Mouse (Mus musculus) intestine, embryonic 14.5 days (tissue): Measurements from ENCODE around the gene Prcd. TPM values are rescaled to one million over a fixed set of nuclear protein-coding genes. Genes with fewer than 3 reads are reported as not detected.
A peak's percentile ranks its signal among the peaks of the same experiment; 100 is the strongest.

Experiments used
- ATAC-seq: fragments of 200-750 bp; cut with Nextera tagmentation; replicated peaks from 2 replicates; pipeline ENCODE4 v1.8.0; 2017; ENCODE audit warnings: low read depth, moderate number of reproducible peaks, moderate TSS enrichment, moderate library complexity; ENCODE audit not compliant: low FRiP score, low TSS enrichment
- DNase-seq: peaks from one replicate; pipeline ENCODE4 v3.0.0-alpha.2; 2018; ENCODE audit warnings: low spot score
- H3K27ac ChIP-seq: fragments of 300-500 bp; sonication (generic); 2 replicates; pipeline ENCODE4 v1.5.1; 2014; ENCODE audit warnings: low read depth, mild to moderate bottlenecking, control low read depth
- H3K27me3 ChIP-seq: fragments of 300-500 bp; sonication (generic); replicated peaks from 2 replicates; pipeline ENCODE4 v1.6.1; 2014; ENCODE audit warnings: low read length, control low read depth; ENCODE audit not compliant: control insufficient read depth, insufficient read depth
- H3K36me3 ChIP-seq: fragments of 300-500 bp; sonication (generic); 2 replicates; pipeline ENCODE4 v1.6.1; 2014; ENCODE audit warnings: low read length, control low read depth; ENCODE audit not compliant: control insufficient read depth, insufficient read depth
- H3K4me1 ChIP-seq: fragments of 300-500 bp; sonication (generic); replicated peaks from 2 replicates; pipeline ENCODE4 v1.6.1; 2014; ENCODE audit warnings: low read length, control low read depth, mixed read lengths; ENCODE audit not compliant: control insufficient read depth, insufficient read depth
- H3K4me2 ChIP-seq: fragments of 300-500 bp; sonication (generic); 2 replicates; pipeline ENCODE4 v1.6.1; 2014; ENCODE audit warnings: low read length
- H3K4me3 ChIP-seq: fragments of 300-500 bp; sonication (generic); 2 replicates; pipeline ENCODE4 v1.5.1; 2014; ENCODE audit warnings: low read depth, low read length, control low read depth, mixed read lengths
- H3K9ac ChIP-seq: fragments of 300-500 bp; sonication (generic); 2 replicates; pipeline ENCODE4 v1.6.1; 2014; ENCODE audit warnings: mild to moderate bottlenecking, low read length
- H3K9me3 ChIP-seq: fragments of 300-500 bp; sonication (generic); 2 replicates; pipeline ENCODE4 v1.6.1; 2016; ENCODE audit warnings: low read length, control low read depth; ENCODE audit not compliant: control insufficient read depth
- WGBS: fragments of 180-500 bp; shearing (Covaris S2); extraction: QIAGEN DNeasy Blood & Tissue Kit; methylation state at CpG from one replicate; pipeline ENCODE4 v1.1.7; 2014; 5-methylcytosine and 5-hydroxymethylcytosine counted together
- polyA plus RNA-seq: library from polyadenylated mRNA; unstranded; fragments of >200 nt; fragmentation: Nextera tagmentation; extraction: Ambion mirVana; gene quantifications from 2 replicates; pipeline ENCODE4 v1.2.1, GENCODE M21; 2014

Prcd gene
- polyA plus RNA-seq, 1 experiment from 2014 or later, result 1.8 TPM

- peak overlapping the region; percentile 51 for H3K4me2 ChIP-seq
- peak overlapping the region; percentile 33 for H3K4me3 ChIP-seq
- no peaks in the 10 kb centered on the region for H3K36me3 ChIP-seq
- peak; percentile 84 for DNase-seq
- ATAC-seq, result peak; percentile 86
- H3K4me1 ChIP-seq, result peaks cover 44% of the 10 kb centered on the region
- H3K27me3 ChIP-seq, result peaks cover 12% of the 10 kb centered on the region
- peak overlapping the region; percentile 73 for H3K27ac ChIP-seq
- WGBS, result 11% methylated on average over 22 of the region's 22 CpGs
- H3K9me3 ChIP-seq, result no peaks in the 10 kb centered on the region
- peak overlapping the region; percentile 34; the same call in 1 of the 2 replicates for H3K9ac ChIP-seq
Observed at GRCm38 (mm10) chr11:116657311-116658223, 4.2 kb downstream of the Prcd start.

GRCm38 (mm10) chr11:116658238-116658637 lies 4.9 kb downstream of the Prcd start:
- Histone ChIP-seq H3K4me2 (no peak overlapping the region; the same call in 1 of the 2 replicates), H3K36me3 (no peaks in the 10 kb centered on the region), H3K4me3 (no peak overlapping the region), H3K9me3 (no peaks in the 10 kb centered on the region), H3K27ac (peak overlapping the region; percentile 73), H3K27me3 (peaks cover 14% of the 10 kb centered on the region), H3K4me1 (peaks cover 45% of the 10 kb centered on the region), H3K9ac (no peak overlapping the region)
- DNase-seq (no peak), ATAC-seq (no peak; the same call in 1 of the 2 replicates)
- 67% methylated on average over 10 of the region's 10 CpGs for WGBS

DNA sequence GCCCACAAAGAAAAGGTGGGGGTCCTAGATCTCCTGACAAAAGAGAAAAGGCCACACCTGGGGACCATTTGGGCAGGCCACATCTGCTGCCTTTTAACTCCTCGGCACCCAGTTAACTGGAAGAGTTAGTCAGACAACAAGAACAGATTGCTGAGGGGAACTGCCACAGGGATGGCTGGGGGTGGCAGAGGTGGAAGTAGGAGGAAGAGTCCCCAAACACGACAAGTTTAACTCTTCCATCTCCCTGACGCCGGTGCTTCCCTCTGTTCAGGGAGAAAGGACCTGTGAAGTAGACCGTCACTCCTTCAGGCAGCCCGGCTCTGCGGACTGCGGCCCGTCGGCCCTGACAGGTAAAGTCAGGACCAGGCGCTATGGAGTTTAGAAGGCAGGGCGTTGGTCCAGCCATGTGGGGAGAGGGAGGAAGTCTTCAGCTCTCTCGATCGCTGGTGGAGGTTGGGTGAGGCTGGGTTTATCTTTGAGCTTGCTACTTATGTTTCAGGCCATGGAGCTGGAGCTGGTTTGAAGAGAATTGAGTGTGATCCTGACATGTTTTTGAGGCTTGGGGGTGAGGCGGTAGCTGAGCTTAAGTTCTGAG lies 5.8 kb downstream of the Prcd start:
- Histone ChIP-seq H3K9ac (no peak overlapping the region), H3K4me1 (peaks cover 40% of the 10 kb centered on the region), H3K27ac (no peak overlapping the region), H3K4me2 (no peak overlapping the region), H3K4me3 (no peak overlapping the region), H3K9me3 (no peaks in the 10 kb centered on the region), H3K36me3 (no peaks in the 10 kb centered on the region), H3K27me3 (peaks cover 11% of the 10 kb centered on the region)
- 83% methylated on average over 15 of the region's 15 CpGs for WGBS
- ATAC-seq (no peak), DNase-seq (no peak)

DNA sequence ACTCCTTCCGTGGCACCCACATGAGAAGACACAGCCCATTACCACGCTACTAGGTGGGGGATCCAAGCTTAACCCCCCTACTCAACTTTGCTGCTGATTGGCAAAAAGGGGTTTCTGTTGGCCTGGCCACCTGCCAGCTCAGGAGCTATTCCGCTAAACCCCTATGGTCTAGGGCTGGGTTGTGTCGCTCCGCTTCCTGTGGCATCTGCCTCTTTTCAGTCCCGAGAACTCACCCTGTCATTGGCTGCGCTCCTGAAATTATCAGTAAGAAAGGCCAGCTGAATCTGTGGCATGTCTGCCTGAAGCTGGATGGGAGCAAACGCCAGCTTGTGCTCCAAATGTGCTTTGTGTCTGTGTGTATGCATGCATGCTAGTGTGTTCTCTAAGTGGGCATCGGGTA lies 6.8 kb downstream of the Prcd start:
- Histone ChIP-seq H3K9ac (no peak overlapping the region), H3K27me3 (peaks cover 4% of the 10 kb centered on the region; the same call in 1 of the 2 replicates), H3K4me2 (no peak overlapping the region), H3K9me3 (no peaks in the 10 kb centered on the region), H3K4me3 (no peak overlapping the region), H3K27ac (no peak overlapping the region), H3K36me3 (no peaks in the 10 kb centered on the region), H3K4me1 (peaks cover 35% of the 10 kb centered on the region)
- ATAC-seq (no peak), DNase-seq (no peak)
- 58% methylated on average over 9 of the region's 9 CpGs for WGBS

DNA sequence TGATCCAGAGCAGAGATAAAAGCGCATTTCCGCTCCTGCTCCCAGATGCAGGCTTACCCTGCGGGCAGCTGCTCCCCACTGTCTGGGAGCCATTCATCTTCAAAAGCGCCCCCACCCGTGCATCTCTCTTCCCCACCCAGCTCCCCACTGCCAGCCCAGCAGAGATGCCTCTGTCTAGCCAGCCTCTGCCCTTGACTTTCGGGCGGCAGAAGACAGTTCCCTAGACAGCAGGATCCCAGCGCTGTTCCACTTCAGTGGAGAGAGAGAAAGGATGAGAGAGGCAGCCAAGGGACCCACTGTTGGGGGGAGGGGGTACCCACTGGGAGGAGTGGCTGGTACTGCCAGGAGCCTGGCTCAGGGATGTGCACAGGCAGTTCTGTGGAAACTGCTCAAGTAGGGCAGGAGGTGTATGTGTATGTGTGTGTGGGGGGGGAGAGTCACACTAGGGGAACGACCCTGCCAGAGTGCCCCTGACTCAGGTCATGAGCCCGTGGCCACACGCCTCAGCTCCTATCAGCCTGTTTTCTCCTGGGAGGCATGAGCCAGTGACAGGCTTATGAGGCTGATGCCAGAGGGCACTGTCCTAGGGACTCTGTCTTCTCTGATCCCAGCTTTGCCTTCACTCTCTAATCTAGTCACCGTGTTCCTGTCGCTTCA lies 8.1 kb downstream of the Prcd start:
- ATAC-seq (no peak), DNase-seq (no peak)
- Histone ChIP-seq H3K36me3 (no peaks in the 10 kb centered on the region), H3K9ac (no peak overlapping the region; the same call in 1 of the 2 replicates), H3K27me3 (peaks cover 4% of the 10 kb centered on the region; the same call in 1 of the 2 replicates), H3K4me2 (no peak overlapping the region), H3K27ac (no peak overlapping the region), H3K9me3 (no peaks in the 10 kb centered on the region), H3K4me1 (peaks cover 35% of the 10 kb centered on the region), H3K4me3 (no peak overlapping the region)
- 25% methylated on average over 13 of the region's 13 CpGs for WGBS

DNA sequence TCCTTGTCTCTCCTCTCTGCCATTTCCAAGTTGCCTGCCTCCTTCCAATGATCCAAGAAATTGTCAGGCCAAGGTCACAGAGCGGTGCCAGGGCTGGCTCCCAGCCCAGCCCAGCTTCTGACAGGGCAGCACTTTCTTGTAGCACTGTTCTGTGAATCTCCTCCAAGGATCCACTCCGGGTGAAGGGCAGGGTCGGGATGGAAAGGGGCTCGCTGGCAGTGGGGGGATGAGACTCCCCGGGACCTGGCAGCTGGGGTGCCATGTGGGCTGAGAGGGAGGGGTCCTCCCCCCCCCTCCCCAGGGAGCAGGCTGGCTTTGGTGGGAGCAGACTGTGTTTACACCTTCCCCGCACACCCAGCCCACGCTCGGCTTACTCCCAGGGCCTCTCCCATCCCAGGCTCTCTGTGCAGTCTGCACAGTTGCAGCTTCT lies 8.6 kb downstream of the Prcd start:
- no peaks in the 10 kb centered on the region for H3K36me3 ChIP-seq
- ATAC-seq (no peak), DNase-seq (no peak)
- peaks cover 4% of the 10 kb centered on the region; the same call in 1 of the 2 replicates for H3K27me3 ChIP-seq
- H3K4me3 ChIP-seq, result no peak overlapping the region
- no peak overlapping the region for H3K27ac ChIP-seq
- peaks cover 35% of the 10 kb centered on the region for H3K4me1 ChIP-seq
- no peak overlapping the region for H3K9ac ChIP-seq
- WGBS, result 49% methylated on average over 8 of the region's 8 CpGs
- no peaks in the 10 kb centered on the region for H3K9me3 ChIP-seq
- no peak overlapping the region for H3K4me2 ChIP-seq

DNA sequence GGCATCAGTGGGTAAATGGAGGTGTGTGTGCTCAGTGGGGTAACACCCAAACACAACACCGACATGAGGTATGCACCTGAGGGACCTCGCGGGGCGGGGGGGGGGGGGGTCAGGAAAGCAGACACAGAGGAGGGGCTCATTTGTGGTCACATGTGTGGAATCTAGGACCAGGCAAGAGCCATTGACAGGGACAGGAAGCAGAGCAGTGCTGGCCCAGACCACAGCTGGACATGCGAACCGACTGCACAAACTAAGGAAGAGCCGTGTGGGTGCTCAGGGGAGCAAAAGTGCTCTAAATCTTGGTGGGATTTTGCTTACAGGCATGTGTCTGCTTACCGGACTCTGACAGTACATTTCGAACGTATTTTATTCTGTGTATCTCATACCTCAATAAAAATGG lies 12.0 kb downstream of the Prcd start:
- H3K4me1 ChIP-seq, result peaks cover 24% of the 10 kb centered on the region
- no peak for ATAC-seq
- no peak for DNase-seq
- H3K4me2 ChIP-seq, result no peak overlapping the region
- no peaks in the 10 kb centered on the region for H3K36me3 ChIP-seq
- no peak overlapping the region for H3K4me3 ChIP-seq
- peaks cover 4% of the 10 kb centered on the region; the same call in 1 of the 2 replicates for H3K27me3 ChIP-seq
- H3K27ac ChIP-seq, result no peak overlapping the region
- H3K9me3 ChIP-seq, result no peaks in the 10 kb centered on the region
- 55% methylated on average over 9 of the region's 10 CpGs for WGBS
- H3K9ac ChIP-seq, result no peak overlapping the region

DNA sequence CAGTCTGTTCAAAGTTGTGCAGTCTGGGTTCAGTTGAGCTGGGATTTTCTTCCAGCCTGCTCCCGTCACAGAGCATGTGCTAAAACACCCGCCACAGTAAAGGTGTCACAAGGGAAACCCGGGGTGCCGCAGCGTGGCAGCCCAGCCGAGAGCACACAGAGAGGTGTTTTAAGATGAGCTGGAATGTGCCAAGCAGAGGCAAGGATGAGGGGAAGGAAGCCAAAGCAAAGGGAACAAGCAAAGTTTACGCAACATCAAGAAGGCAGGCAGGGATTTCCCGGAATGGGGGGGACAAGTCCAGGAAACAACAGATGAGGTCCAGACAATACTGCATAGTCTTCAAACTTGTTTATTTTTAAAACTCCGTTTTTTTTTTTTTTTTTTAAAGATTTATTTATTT lies 13.2 kb downstream of the Prcd start:
- Histone ChIP-seq H3K4me3 (no peak overlapping the region), H3K36me3 (no peaks in the 10 kb centered on the region), H3K4me1 (peaks cover 19% of the 10 kb centered on the region; the same call in 1 of the 2 replicates), H3K27me3 (peaks cover 4% of the 10 kb centered on the region; the same call in 1 of the 2 replicates), H3K4me2 (no peak overlapping the region), H3K27ac (no peak overlapping the region), H3K9ac (no peak overlapping the region), H3K9me3 (no peaks in the 10 kb centered on the region)
- no peak for ATAC-seq
- 73% methylated on average over 9 of the region's 9 CpGs for WGBS
- DNase-seq, result no peak
